Mouse (Mus musculus): ENCODE measurements around the gene Ssc4d.
A peak's percentile ranks its signal among the peaks of the same experiment; 100 is the strongest.

The Ssc4d gene

DNA sequence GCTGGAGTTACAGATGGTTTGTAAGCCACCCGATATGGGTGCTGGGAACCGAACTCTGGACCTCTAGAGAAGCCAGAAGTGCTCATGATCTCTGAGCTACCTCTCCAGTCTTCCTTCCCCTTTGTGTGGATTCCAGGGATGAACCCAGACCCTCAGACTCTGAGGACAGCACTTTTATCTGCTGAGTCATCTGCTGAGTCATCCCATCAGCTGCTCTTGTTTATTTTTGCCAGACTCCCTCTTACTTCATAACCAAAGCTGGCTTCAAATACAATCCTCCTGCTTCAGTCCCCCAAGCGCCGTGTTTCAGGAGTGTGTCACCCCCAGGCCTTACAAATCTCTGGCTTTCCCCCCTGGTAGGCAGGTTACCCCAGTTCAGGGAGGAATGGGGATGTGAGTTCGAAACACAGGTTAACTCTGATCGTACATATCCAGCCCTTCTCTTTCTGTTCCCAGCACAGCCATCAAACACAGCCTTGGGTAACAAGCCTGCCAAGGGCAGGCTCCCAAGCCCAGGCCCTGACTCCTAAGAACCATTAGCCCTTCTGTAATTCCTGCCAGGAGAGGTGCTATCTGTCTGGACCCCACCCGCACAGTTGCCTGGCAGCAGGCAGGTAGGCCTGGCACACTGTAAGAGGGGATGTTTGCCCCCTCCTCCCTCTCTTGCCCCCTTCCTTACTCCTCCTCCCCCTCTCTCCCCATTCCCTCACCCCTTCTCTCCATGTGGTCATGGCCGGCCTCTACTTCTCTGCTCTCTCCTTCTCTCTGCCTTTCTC lies 1.8 kb upstream of the Ssc4d start:
- no peak for DNase-seq (ENCODE audit: low spot score in 2 of 2)

DNA sequence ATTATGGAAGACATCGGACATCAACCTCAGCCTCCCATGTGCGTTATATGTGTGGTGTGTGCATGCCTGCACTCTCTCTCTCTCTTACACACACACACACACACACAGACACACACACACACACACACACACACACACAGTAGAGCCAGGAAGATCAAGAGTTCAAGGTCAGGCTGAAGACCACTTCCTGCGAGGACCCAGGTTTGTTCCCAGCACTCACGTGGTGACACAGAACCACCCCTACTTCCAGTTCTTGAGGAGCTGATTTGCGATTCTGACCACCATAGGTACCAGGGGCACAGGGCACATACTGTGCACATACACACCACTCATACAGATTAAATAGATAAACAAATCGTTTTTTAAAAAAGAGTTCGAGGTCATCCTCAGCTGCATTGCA lies 2.5 kb downstream of the Ssc4d start:
- DNase-seq (ENCODE audit: low spot score in 2 of 2): no peak

DNA sequence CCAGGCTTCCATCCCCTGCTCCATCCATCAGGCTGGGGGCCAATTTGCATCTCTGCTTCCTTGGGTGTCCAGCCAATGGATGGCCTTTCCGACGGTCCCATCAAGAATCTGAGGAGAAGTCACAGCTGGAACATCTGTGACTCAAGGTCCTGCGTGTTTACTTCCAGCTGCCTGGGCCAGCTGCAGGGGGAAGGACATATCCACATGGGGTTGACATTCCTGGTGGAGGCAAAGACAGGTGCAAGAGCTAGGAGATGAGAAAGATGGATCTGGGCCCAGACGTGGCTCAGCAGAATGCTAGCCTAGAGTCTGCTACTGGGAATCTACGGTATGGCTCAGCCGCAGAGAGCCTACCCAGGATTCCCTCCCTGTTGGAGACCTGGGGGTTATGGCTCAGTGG lies 4.1 kb downstream of the Ssc4d start:
- no peak for DNase-seq (ENCODE audit: low spot score in 2 of 2)

DNA sequence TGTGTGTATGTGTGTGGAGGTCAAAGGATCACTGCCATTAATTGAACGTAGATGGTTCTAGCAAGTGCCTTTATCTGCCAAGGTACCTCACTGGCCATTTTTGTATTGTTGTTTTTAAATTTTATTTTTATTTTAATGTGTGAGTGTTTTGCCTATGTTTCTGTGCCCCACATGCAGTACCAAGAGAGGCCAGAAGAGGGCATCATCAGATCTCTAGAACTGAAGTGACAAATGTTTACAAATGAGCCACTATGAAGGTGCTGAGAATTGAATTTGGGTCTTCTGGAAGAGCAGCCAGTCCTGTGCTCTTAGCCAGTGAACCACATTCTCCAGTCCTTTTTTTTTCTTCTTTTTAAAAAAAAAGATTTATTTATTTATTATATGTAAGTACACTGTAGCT lies 5.5 kb downstream of the Ssc4d start:
- no peak for DNase-seq (ENCODE audit: low spot score in 2 of 2)

DNA sequence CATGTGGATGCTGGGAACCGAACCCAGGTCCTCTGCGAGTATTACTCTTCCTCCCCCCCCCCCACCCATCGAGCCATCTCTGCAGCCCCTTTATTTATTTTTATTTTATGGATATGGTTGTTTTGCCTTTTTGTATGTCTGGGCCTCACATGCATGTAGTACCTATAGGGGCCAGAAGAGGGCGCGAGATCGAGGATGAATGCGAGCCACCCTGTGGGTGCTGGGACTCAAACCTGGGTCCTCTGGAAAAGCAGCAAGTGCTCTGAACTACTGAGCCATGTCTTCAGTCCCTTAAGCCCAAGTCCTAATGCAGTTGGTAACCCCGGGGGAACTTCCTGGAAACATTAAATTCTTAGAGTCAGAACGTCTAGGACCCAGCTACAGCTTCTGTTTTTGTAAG lies 7.5 kb downstream of the Ssc4d start:
- no peak for DNase-seq (ENCODE audit: low spot score in 2 of 2)

DNA sequence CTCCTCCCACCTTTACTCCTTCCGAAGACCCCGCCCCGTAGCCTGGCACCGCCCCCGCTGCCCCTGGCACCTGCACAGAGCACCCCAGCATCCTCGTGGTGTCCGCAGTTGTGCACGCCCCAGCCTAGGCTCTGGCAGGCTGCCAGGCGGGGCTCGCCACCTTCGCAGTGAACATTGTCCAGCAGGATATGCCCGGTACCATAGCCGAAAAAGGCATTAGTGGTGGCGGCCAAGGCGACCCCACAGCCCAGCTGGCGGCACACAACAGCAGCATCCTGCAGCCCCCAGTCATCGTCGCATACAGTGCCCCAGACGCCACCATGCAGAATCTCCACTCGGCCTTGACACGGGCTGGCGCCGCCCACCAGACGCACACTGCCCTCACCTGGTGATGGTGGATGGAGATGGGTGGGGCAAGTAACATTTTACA lies 8.8 kb downstream of the Ssc4d start:
- DNase-seq (ENCODE audit: low spot score in 2 of 2): peak in 1 of 2 experiments; percentile 54

DNA sequence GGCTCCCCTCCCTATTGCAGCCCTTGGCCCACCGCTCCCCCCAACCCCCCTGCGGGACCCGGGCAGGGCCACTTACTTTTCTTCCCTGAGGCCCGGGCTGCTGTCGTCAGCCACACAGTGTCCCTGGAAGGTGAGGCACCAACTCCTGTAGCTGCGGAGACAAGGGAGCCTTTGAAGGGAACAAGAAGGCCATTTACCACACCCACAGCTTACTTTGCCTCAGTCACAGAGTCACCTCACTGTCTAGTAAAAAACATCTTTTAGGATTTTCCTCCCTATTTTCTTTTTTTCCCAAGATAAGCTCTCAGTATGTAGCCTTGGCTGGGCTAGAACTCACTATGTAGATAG lies 11.1 kb downstream of the Ssc4d start:
- DNase-seq (ENCODE audit: low spot score in 2 of 2): no peak

DNA sequence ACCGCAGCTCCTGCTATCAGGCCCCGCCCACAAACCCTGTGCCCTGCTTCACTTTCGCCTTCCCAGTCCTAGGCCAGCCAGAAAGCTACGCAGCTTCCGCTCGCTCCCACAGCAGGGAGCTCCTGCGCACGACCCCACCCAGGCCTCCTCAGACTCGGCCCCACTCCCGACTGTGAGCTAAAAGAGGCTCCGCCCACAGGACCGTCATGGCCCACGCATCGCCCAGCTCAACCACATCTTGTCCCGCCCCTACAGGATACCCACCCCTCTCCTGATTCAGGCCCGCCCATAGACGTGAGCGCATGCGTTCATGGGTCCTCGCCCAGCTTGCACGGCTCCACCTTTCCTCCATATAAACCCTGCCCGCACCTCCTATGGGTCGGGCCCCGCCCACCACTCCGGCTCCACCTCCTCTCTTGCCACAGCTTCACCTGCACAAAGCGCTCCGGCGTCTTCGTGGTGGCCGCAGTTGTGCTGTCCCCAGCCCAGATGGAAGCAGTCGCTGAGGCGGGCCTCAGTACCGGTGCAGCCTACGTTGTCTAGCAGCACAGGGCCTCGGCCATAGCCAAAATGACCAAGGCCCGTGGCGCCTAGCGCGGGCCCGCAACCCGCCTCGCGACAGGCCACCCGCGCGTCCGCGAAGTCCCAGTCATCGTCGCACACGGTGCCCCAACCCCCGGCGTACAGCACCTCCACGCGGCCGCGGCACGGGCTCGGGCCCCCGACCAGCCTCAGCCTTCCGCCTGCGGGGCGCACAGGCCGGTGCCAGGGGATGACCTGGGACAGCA lies 11.6 kb downstream of the Ssc4d start:
- DNase-seq (ENCODE audit: low spot score in 2 of 2): peak; percentile 98

DNA sequence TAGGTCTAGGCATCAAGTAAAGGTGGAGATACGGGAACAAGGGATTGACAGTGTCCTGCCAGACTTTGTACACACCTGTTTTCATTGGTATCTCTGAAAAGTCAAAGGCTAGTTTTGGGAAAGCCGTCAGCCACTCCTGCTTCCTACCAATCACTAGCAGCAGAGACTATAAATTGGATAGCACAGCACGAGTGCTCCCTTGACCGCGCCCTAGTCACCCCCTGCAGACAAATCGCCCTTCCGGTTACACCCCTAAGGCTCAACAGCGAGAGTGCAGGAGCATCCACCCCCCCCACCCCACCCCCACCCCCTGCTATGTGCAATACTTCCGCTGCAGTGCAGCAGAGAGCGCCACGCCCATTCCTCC lies 12.2 kb downstream of the Ssc4d start:
- DNase-seq (ENCODE audit: low spot score in 2 of 2): no peak

DNA sequence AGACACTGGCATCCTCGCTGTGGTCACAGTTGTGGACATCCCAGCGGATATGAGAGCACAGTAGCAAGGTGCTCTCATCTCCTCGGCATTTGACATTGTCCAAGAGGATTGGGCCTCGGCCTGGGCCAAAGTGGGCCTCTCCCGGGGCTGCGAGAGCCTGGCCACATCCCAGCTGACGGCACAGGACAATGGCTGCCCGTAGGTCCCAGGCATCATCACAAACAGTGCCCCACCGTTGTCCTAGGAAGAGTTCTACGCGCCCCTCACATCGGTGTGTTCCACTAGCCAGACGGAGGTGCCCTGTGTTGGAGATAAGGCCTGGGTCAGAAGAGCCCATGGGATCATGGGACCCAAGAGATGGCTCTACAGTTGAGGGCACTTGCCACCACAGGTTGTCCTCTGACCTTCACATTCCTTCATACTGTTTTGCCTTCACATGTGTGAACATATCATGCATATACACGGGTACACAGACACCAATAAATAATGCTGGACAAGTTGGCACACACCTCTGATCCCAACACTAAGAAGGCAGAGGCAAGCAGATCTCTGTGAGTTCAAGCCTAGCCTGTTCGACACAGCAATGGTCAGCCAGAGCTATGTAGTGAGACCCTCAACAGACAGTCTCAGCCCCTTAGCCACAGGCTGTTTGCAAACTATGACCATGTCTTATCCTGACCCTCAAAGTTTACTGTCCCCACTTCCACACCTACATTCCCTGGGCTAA lies 13.3 kb downstream of the Ssc4d start:
- no peak for DNase-seq (ENCODE audit: low spot score in 2 of 2)

DNA sequence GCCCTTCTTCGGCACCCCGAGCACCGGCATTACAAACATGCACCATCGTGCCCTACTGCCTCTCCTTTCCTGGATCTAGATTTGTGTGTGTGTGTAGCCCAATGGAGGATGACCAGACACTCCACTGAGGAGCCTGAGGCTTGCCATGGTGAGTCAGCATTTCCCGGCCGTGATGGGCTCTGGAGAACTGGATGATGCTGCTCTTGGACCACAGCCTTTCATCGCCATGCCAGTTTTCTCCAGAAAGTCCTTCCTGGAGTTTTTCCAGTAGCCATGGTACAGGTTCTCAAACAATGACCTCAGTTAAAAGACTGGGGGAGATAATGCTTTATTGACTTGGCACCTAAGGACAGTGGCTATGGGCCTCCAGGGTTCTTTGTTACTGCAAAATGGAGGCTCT lies 14.4 kb downstream of the Ssc4d start:
- DNase-seq (ENCODE audit: low spot score in 2 of 2): no peak

DNA sequence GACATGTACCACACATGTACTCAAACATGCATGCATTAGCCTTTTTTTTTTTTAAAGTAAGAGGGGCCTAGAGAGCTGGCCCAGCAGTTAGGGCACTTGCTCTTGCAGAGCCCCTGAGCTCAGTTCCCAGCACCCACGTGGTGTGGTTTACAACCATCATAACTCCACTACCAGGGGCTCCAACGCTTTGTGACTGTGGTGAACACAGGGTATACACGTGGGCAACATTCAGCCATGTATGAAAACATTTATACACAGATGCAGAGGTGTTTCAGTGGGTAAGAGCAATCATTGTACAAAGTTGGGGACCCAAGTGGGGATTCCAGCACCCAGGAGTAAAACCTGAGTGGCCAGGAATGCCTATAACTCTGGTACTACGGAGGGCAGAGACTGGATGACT lies 16.0 kb downstream of the Ssc4d start:
- no peak for DNase-seq (ENCODE audit: low spot score in 2 of 2)

DNA sequence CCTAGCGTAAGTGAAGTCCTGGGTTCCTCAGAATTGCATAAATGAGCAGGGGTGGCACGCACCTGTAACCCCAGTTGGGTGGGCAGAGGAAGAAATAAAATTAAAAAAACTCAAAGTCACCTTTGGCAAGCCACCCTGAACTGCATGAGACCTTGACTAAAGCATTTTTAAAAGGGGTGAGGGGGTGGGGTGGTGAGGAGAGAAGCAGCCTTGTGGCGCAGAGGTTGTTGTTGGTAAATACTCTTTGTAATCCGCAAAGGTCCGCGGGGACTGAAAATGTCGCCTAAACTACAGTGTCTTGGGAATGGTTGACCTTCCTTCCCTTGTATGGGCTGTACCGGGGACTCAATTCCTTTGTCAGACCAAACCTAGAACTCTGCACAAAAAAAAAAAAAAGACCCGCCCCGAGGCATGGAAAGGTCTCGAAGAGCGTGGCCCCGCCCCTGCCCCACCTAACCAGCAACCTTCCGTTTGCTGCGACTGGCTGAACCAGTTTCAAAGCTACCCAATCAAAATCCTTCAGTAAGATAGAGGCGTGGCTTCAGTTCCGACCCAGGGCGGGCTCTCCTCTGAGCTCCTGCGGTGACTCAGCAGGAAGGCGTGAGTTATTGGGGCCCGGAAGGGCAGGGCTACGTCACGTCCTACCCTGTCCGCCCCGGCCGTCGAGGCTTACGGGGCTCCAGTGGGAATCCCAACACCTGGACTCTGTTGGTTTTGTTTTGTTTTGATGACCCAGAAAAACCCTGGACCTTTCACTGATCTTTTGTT lies 16.9 kb downstream of the Ssc4d start:
- DNase-seq (ENCODE audit: low spot score in 2 of 2): peak; percentile 92 to 93

DNA sequence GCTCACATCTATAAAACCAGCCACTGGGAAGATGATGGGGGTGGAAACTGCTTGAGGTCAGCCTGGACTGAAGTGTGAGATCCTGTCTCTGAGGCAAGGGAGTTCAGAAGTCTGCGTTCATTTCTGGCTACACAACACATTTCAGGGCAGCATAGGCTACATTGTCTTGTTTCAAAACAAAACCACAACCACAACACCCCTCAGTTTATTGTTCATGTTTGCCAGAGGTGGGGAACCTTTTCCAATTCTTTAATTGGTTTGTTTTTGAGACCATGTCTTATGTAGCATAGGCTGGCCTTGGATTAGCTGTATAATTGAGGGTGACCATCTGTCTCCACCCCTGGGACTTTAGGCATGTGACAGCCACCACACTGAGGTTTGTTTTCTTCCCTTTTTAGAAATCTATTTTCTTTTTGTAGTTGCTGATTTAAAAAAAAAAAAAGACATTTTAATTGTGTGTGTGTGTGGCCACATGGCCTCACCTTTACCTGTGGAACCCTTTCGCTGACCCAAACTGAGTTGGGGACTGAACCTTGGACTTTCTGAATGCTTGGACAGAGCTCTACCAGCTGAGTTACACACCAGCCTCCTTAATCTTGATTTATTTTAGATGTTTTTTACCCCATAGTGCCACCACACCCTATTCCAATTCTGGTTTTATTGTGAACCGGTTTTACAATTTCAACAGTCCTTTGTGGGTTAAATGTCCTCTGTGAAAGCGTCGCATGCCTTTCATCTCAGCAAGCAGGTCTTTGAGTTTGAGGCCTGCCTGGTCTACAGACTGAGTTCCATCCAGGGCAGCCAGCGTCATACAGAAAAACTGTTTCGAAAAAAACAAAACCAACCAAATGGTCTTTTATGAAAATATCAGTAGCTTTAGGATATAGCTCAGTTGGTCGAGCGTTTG lies 17.8 kb downstream of the Ssc4d start:
- no peak for DNase-seq (ENCODE audit: low spot score in 2 of 2)

DNA sequence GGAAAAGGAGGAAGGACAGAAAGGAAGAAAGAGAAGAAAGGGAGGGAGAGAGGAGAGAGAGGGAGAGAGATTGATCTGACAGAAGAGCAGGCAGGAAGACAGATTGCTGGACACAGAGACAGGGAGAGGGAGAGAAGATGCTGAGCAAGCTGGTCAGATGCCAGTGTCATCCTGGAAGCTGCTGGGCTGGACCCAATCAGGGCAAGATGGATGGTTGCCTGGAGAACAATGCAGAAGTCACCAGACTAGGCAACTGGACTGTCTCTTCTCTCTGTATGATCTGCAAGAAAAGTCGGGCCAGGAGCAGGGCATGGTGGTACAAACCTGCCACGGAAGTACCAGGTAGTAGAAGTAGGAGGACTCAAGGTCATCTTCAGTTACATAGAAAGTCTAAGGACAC lies 21.5 kb downstream of the Ssc4d start:
- no peak for DNase-seq (ENCODE audit: low spot score in 2 of 2)

DNA sequence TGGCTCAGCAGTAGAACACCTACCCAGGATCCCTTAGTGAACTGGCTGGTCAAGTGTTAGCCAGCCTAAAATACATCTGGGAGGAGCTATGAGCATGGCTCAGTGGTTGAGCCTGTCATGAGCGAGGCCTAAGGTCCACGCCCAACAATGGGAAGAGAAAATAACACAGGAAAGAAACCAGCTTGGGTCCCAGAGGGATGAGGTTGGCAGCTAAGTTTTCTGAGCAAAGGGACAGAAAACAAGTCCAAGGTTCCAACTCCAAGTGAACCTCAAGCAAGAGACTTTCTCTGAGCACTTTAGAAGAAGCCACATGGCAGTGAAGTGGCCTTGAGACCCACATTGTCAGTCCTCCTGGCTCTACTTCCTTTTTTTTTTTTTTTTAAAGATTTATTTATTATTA lies 22.7 kb downstream of the Ssc4d start:
- no peak for DNase-seq (ENCODE audit: low spot score in 2 of 2)

DNA sequence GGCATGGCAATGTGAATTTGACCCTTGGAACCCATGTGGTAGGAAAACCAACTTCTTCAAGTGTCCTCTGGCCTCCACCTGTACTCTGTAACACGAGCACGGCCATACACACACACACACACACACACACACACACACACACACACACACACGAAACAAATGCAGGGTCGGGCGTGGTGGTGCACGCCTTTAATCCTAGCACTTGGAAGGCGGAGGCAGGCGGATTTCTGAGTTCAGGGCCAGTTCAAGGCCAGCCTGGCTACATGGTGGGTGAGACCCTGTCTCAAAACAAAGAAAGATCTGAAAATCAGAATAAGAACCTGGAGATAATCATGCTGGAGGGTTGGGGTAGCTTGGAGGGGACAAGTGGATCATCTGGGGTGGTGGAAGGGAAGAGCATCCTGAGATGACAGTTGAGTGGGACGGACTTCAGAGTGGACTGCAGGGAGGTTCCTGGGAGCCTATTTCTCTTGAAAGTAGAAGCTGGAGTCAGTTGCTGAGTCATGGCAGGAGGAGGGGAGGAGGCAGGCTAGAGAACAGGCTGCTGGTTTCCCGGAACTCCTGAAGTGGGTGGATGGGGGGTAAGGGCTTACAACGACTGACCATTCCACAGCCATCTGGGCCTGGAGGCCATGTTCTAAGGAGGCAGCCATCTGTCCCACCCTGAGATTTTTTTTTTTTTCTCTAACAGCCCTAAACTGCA lies 23.5 kb downstream of the Ssc4d start:
- no peak for DNase-seq (ENCODE audit: low spot score in 2 of 2)

DNA sequence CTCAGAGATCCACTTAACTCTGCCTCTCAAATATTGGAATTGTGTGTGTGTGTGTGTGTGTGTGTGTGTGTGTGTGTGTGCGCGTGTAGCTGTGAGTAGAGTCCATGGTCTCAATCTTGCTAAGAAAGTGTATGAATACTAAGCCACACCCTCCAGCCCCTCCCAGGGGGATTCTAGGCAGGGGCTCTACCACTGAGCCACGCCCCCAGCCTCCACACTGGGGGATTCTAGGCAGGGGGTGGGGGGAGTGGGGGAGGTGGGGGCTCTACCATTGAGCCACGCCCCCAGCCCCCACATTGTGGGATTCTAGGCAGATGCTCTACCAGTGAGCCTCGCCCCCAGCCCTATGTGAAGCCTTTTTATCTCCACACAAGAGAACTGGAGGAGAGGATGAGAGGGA lies 27.7 kb downstream of the Ssc4d start:
- DNase-seq (ENCODE audit: low spot score in 2 of 2): no peak

DNA sequence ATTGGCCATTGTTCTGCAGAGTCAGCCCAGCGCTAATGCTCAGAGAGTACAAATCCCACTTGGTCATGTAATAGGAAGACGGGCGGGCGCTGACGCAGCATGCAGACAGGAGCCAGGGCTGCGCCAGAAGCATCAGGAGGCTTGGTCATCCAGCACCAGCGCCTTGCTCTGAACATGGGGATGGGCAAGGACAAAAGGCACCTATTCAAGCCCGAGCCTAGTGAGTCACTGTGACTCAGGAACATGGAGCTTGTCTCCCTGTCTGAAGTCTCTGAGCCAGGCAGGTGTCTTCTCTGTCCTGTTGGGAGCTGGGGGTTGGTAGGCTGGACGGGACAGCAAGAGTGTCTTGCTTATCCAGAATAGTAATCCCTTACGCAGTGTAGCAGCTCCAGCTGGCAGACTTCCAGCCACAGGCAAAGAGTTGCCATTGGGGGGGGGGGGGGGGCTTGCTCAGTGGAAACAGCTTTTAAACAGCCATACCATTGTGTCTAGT lies 28.4 kb downstream of the Ssc4d start:
- DNase-seq (ENCODE audit: low spot score in 2 of 2): no peak

DNA sequence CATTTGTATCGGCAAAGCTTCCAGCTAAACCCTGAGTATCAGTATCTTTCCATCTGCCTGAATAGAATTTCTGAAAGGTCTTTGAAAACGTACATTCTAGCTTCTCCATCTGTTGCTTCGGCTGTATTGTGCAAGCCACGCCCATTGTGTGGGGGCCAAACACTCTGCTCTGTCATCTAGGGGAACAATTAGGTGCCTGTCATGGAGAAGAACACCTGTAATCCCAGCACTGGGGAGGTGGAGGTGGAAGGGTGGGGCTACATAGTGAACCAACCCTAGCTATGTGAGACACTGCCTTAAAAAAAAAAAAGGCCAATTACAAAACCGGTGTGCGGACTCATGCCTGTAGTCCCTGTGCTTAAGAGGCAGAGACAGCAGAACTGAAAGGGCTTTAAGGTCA lies 31.6 kb downstream of the Ssc4d start:
- no peak for DNase-seq (ENCODE audit: low spot score in 2 of 2)
